Mouse (Mus musculus) frontal cortex, postnatal 10 days (tissue): Measurements from ENCODE around the gene Morf4l1.
"Not testable (repeated sequence)": the region's sequence is repeated elsewhere in the genome, so short reads cannot be mapped to it uniquely, and the experiment has no call there.

Source experiments
- DNase-seq, 2 experiments: peaks; one replicate each; pipeline ENCODE4 v3.0.0; 2022; ENCODE audit warnings: low spot score in 2 of 2, mixed read lengths in 1 of 2

Morf4l1 gene

GRCm38 (mm10) chr9:90113651-90114566 is 665 bp downstream of the Morf4l1 start:
- peak; percentile 87 to 90 for DNase-seq

GRCm38 (mm10) chr9:90113151-90113550 is 1.4 kb downstream of the Morf4l1 start:
- no peak for DNase-seq

GRCm38 (mm10) chr9:90109386-90109785 is 5.2 kb downstream of the Morf4l1 start:
- no peak for DNase-seq

GRCm38 (mm10) chr9:90108272-90108671 is 6.3 kb downstream of the Morf4l1 start:
- DNase-seq = no peak

GRCm38 (mm10) chr9:90106915-90107314 is 7.7 kb downstream of the Morf4l1 start:
- DNase-seq = no peak

- no peak for DNase-seq
Measured at GRCm38 (mm10) chr9:90105462-90105861, 9.1 kb downstream of the Morf4l1 start.

- no peak for DNase-seq
Measured at GRCm38 (mm10) chr9:90100760-90101159, 13.8 kb downstream of the Morf4l1 start.

- no peak for DNase-seq
Measured at GRCm38 (mm10) chr9:90098934-90099333, 15.6 kb downstream of the Morf4l1 start.

GRCm38 (mm10) chr9:90089339-90090104 is 25.1 kb downstream of the Morf4l1 start:
- DNase-seq = no peak

- no peak for DNase-seq
Measured at GRCm38 (mm10) chr9:90087906-90088485, 26.6 kb downstream of the Morf4l1 start.

- no peak for DNase-seq
Measured at GRCm38 (mm10) chr9:90084766-90085468, 29.7 kb downstream of the Morf4l1 start.

GRCm38 (mm10) chr9:90084152-90084551 is 30.4 kb downstream of the Morf4l1 start:
- DNase-seq = no peak

- no peak for DNase-seq
Measured at GRCm38 (mm10) chr9:90082992-90083391, 31.6 kb downstream of the Morf4l1 start.

GRCm38 (mm10) chr9:90081961-90082360 is 32.6 kb downstream of the Morf4l1 start:
- DNase-seq = not testable (repeated sequence)

- DNase-seq = peak in 1 of 2 experiments; percentile 44
Measured at GRCm38 (mm10) chr9:90076849-90077461, 37.6 kb downstream of the Morf4l1 start.

GRCm38 (mm10) chr9:90076131-90076530 is 38.4 kb downstream of the Morf4l1 start:
- no peak for DNase-seq

GRCm38 (mm10) chr9:90075336-90075735 is 39.2 kb downstream of the Morf4l1 start:
- DNase-seq = no peak

- DNase-seq = no peak
Measured at GRCm38 (mm10) chr9:90070174-90070573, 44.4 kb downstream of the Morf4l1 start.

GRCm38 (mm10) chr9:90069485-90069884 is 45.1 kb downstream of the Morf4l1 start:
- no peak for DNase-seq

GRCm38 (mm10) chr9:90068786-90069185 is 45.8 kb downstream of the Morf4l1 start:
- DNase-seq = no peak

- no peak for DNase-seq
Measured at GRCm38 (mm10) chr9:90067341-90067740, 47.2 kb downstream of the Morf4l1 start.
